Mouse (Mus musculus) heart, adult 18-20 months (tissue): ENCODE data around the gene Shkbp1. TPM values are rescaled to one million over a fixed set of nuclear protein-coding genes. Genes with fewer than 3 reads are reported as not detected.

Source experiments
- DNase-seq, 2 experiments: peaks; one replicate each; pipeline ENCODE4 v3.0.0; 2021 to 2022; ENCODE audit warnings: mixed read lengths in 1 of 2
- total RNA-seq, 2 experiments: library from RNA; stranded (reverse); gene quantifications; 2 replicates each; pipeline ENCODE4 v1.2.3; 2021

The Shkbp1 gene
- total RNA-seq, 2 experiments from 2014 or later = 5.6 to 6.3 TPM

GRCm38 (mm10) chr7:27333316-27333941 is 22.4 kb downstream of the Shkbp1 start:
- peak; percentile 60 to 67 for DNase-seq

DNA sequence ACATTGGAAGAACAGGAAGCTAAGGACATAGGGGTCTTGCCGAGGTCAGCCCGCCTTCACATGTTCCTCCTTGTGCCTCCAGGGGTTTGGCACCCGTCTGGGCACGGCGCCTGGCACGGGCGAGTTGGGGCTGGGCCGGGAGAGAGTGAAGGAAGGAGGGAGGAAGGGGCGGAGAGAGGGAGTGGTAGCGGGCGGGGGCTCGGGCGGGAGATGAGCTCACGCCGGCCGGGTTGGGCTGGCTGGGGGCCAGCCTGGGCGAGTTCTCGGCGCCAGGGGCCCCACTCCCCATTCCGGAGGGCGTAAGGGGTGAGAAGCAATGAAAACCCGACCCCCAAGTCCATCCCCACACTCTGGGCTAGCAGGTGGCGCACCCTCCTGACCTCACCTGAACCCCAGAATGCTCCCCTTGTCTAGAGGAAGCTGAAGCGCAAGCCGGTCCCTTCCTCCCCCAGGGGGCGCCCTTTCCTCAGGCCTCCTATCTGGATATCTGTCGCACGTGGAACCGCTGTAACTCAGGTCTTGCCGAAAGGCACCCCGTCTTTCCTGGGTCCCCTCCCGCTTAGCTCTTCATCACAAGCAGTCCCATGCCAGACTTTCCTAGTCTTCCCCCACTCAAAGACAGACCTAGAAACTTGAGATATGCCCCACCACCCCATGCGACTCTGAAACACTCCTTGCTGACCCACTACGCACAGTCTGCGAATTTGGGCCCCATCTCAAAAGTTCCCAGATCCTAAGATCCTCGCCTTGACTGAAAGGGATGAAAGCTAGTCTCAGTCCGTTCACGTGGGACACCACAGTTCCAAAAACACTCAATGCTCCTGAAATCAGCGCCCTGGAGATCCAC is 23.2 kb downstream of the Shkbp1 start:
- DNase-seq = peak; percentile 93 to 96

- no peak for DNase-seq
Observed at GRCm38 (mm10) chr7:27331854-27332253, 24.0 kb downstream of the Shkbp1 start.

- peak; percentile 84 for DNase-seq
Observed at GRCm38 (mm10) chr7:27331541-27331851, 24.3 kb downstream of the Shkbp1 start.

GRCm38 (mm10) chr7:27330709-27331540 is 24.9 kb downstream of the Shkbp1 start:
- peak; percentile 96 to 97 for DNase-seq

- no peak for DNase-seq
Observed at GRCm38 (mm10) chr7:27329981-27330380, 25.8 kb downstream of the Shkbp1 start.

GRCm38 (mm10) chr7:27329326-27329947 is 26.4 kb downstream of the Shkbp1 start:
- peak; percentile 87 to 93 for DNase-seq

DNA sequence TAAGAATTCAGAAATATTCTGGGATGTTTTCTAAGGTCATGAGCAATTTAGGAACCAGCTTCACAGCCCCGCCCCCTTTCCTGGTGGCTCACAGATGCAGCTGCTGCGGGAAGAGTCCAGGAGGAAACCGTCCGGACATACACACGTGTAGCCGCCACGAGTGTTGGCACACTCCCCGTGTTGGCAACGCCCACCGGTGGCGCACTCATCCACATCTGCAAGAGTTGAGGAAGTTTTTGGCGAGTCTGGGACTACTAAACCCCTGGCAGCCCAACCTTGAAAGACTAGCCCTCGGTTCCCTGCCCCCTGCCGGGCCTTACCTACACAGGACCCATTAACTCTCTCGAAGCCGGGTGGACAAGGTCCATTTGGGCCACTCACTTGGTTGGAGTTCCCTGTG is 27.2 kb downstream of the Shkbp1 start:
- DNase-seq = peak; percentile 68 to 71

DNA sequence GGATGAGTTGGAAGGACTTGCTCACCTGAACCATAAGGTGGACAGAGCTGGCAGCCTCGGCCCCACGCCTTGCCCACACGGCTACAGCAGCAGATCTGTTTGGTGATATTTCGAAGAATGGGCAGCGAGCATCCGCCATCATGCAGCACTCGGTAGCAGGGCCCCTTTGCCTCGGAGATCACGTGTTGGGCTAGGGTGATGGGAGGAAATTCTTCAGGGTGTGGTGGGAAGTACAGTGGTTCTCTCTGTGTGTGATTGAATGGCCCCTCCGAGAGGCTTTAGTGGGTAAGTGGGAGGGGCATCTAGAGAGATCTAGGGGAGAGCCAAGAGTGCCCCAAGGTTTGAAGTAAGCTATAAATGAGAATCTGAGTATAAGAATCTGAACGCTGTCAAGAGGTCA is 27.7 kb downstream of the Shkbp1 start:
- DNase-seq = no peak

- DNase-seq = no peak
Observed at GRCm38 (mm10) chr7:27327500-27327899, 28.3 kb downstream of the Shkbp1 start.

DNA sequence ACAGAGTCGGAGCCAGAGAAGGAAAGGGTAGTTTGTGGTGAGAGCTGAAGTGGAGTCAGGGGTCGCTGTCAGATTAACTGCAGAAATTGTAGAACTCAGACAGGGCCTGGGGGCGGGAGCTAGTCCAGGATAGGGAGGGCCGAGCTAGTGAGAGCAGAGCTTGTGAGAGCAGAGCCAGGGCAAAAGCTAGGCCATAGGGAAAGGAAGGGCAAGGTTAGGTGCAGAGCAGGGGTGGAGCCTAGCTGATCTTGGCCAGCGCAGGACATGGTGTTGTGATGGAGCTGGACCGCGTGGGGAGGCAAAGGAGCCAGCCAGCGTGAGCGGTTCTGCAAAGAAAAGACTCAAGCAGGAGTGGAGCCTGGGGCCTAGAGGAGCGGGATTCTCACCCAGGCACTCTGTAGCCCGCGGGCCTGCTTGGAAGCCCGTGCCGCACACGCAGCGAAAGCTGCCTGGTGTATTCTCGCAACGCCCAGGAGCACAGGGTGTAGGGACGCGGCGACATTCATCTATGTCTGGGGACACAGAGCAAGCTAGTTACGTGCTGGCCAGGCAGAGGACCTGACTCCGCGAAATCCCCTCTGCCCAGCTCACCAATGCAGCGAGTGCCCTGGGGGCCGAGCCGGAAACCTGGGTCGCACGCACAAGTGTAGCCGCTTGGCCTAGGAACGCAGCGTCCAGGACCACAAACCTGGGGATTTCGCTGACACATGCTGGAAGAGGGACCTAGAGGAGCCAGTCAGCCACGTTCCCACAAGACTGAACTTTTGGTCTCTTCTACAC is 29.5 kb downstream of the Shkbp1 start:
- peak; percentile 65 to 80 for DNase-seq

GRCm38 (mm10) chr7:27325697-27326096 is 30.1 kb downstream of the Shkbp1 start:
- peak; percentile 89 to 94 for DNase-seq

DNA sequence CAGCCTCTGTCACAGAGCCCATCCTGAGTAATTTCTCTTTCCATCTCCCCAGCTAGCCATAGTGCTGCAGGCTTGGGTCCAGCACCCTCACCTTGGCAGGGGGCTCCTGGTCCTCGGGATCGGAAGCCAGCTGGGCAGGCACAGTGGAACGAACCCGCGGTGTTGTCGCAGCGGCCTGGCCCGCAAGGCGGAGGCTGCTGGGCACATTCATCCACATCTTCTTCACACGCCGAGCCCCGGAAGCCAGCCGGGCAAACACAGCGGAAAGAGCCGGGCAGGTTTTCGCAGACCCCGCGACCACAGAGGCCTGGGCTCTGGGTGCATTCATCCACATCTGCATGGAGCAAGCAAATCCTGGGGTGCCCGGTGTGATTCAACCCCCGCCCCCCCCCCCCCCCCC is 30.9 kb downstream of the Shkbp1 start:
- DNase-seq = no peak

GRCm38 (mm10) chr7:27324161-27324560 is 31.7 kb downstream of the Shkbp1 start:
- DNase-seq = no peak

- DNase-seq = no peak
Observed at GRCm38 (mm10) chr7:27323001-27323400, 32.8 kb downstream of the Shkbp1 start.

DNA sequence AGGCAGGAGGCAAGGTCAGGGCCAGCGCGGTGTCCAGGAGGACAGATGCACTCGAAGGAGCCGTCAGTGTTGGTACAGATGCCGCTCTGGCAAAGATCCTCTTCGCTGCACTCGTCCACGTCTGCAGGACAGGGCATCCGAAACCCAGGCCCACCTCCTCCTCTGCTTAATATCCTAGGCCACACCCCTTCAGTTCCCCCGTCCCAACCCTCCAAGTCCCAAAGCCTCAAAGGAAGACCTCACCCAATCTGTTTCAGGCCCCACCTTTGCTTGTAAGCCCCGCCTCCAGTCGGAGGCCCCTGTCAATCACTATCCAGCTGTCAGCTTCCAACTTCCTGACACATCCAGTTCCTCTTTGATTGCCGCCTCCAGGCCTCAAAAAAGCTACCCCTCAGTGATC is 33.5 kb downstream of the Shkbp1 start:
- DNase-seq = peak in 1 of 2 experiments; percentile 68

DNA sequence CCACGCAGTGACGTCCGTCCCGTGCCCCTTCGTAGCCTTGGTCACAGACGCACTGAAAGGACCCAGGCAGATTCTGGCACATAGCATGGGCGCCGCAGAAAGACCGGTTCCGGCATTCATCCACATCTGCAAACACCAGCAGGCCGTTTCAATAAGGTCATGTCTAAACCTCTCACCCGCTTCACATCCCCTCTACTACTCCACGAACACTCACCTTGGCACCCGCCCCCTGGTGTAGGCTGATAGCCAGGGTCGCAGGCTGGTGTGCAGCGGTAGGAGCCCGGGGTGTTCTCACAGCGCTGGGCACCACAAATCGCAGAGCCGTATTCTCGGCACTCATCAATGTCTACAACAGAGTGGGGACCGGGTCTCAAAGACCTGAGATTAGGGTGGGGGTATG is 36.4 kb downstream of the Shkbp1 start:
- DNase-seq = no peak

GRCm38 (mm10) chr7:27315958-27316357 is 39.9 kb downstream of the Shkbp1 start:
- DNase-seq = peak; percentile 67 to 85

DNA sequence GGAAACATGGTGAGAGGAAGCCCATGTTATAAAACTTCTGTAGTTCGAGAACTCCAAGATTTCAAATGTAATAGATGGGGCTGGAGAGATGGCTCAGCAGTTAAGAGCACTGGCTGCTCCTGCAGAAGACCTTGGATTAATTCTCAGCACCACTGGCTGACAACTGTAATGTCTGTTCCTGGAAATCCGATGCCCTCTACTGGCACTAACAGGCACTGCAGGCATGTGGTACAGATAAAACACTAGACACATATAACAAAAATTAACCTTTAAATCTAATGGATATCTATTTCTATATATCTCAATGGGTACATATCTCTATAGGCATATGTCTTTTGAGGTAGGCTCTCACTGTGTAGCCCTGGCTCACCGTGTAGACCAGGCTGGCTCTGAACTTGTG is 41.4 kb downstream of the Shkbp1 start:
- no peak for DNase-seq

DNA sequence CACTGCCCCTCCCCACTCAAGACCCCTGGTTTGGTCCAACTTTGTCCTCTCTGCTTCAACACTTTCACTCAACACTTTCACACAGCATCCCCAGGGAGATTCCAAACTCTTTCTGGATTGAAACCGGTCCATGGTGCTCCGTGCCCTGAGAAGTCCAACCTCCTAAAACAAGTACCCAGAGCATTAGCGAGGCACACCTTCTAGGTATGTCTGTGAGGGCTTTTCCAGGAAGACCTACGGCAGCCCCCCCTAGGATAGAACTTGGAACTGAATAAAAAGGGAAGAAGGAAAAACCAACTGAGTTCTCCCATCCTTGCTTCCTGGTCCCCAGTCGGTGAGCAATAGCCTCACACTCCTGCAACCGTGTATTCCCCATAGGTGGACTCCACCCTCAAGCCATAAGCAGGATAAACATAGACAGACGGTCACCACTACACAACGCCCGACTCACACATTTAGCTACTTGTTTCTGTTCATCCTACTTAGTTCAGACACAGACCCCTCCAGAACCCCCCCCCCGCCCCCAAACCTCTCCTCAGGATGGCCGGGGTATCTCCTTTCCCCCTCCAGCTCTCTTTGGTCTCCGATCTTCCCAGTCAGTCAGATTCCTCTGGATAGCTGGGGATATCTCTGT is 44.1 kb downstream of the Shkbp1 start:
- DNase-seq = no peak

- DNase-seq = no peak
Observed at GRCm38 (mm10) chr7:27310996-27311535, 44.8 kb downstream of the Shkbp1 start.
